Mouse (Mus musculus) hindbrain, embryonic 14.5 days (tissue): ENCODE results near the gene Ankle2. TPM values are rescaled to one million over a fixed set of nuclear protein-coding genes. Genes with fewer than 3 reads are reported as not detected.
A peak's percentile ranks its signal among the peaks of the same experiment; 100 is the strongest.

Source experiments
- ATAC-seq: fragments of 200-750 bp; cut with Nextera tagmentation; 2 replicates; pipeline ENCODE4 v1.8.0; 2017; ENCODE audit warnings: moderate number of reproducible peaks, mild to moderate bottlenecking, moderate TSS enrichment, moderate library complexity; ENCODE audit not compliant: low FRiP score
- DNase-seq: peaks from one replicate; pipeline ENCODE4 v3.0.0-alpha.2; 2015; ENCODE audit warnings: low spot score
- H3K27ac ChIP-seq: fragments of 300-500 bp; sonication (generic); 2 replicates; pipeline ENCODE4 v1.5.1; 2014; ENCODE audit warnings: mild to moderate bottlenecking, moderate library complexity
- H3K27me3 ChIP-seq: fragments of 300-500 bp; sonication (generic); 2 replicates; pipeline ENCODE4 v1.6.1; 2014; ENCODE audit warnings: mild to moderate bottlenecking, low read length, mixed read lengths; ENCODE audit not compliant: control insufficient read depth, insufficient read depth
- H3K36me3 ChIP-seq: fragments of 300-500 bp; sonication (generic); replicated peaks from 2 replicates; pipeline ENCODE4 v1.6.1; 2014; ENCODE audit not compliant: control insufficient read depth, insufficient read depth
- H3K4me1 ChIP-seq: fragments of 300-500 bp; sonication (generic); replicated peaks from 2 replicates; pipeline ENCODE4 v1.6.1; 2014; ENCODE audit warnings: antibody characterized with exemption, low read length, mixed read lengths; ENCODE audit not compliant: control insufficient read depth, insufficient read depth
- H3K4me2 ChIP-seq: fragments of 300-500 bp; sonication (generic); replicated peaks from 2 replicates; pipeline ENCODE4 v1.6.1; 2014; ENCODE audit warnings: mild to moderate bottlenecking, moderate library complexity
- H3K4me3 ChIP-seq: fragments of 300-500 bp; sonication (generic); replicated peaks from 2 replicates; pipeline ENCODE4 v1.5.1; 2014; ENCODE audit warnings: mild to moderate bottlenecking, low read length
- H3K9ac ChIP-seq: fragments of 300-500 bp; sonication (generic); 2 replicates; pipeline ENCODE4 v1.6.1; 2014
- H3K9me3 ChIP-seq: fragments of 300-500 bp; sonication (generic); 2 replicates; pipeline ENCODE4 v1.6.1; 2016; ENCODE audit warnings: low read length; ENCODE audit not compliant: control insufficient read depth
- WGBS: fragments of 180-500 bp; shearing (Covaris S2); extraction: QIAGEN DNeasy Blood & Tissue Kit; methylation state at CpG from one replicate; pipeline ENCODE4 v1.1.7; 2014; 5-methylcytosine and 5-hydroxymethylcytosine counted together
- polyA plus RNA-seq: library from polyadenylated mRNA; unstranded; fragments of >200 nt; fragmentation: Nextera tagmentation; extraction: Ambion mirVana; gene quantifications from 2 replicates; pipeline ENCODE4 v1.2.1, GENCODE M21; 2014

Gene Ankle2
- polyA plus RNA-seq, result 26.1 and 27.8 TPM in 2 replicates

DNA sequence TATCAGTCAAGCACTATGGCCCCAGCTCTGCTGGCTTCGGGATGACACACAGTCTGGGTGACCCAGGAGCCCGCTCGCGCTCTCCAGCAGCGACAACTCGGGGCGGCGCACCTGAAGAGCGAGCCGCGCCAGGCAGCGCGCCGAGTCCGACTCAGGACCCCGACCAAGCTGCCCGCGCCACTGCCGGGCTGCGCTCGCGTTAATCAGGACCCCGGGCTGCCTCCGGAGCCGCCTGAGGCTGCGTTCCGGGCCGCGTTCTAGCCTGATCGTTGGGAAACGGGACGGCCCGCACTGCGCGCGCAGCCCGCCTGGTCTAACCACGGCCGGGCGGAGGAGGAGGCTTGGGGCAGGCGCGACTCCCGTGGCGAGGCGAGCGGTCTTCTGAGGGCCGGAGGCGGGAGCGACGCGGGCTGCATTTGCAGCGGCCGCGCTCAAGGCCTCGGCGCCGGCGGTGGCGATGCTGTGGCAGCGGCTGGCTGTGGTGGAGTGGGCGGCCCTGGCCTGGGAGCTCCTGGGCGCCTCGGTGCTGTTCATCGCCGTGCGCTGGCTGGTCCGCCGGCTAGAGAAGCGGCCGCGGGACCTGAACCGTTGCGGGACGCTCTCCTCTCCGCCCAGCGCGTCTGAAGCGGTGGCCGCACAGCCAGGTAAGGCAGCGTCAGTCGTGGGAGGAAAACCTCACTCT is at the start of gene Ankle2:
Gene Ankle2 (plus strand): TSS at position 225 of the 682 bp plus-strand sequence.
- no peaks in the 10 kb centered on the region for H3K9me3 ChIP-seq
- H3K36me3 ChIP-seq, result peaks cover 35% of the 10 kb centered on the region
- peak; percentile 98 for ATAC-seq
- H3K27ac ChIP-seq, result peak within 1 kb of the TSS; percentile 91
- peak within 1 kb of the TSS; percentile 94 for H3K4me3 ChIP-seq
- peak within 1 kb of the TSS; percentile 57 for H3K4me2 ChIP-seq
- peak within 1 kb of the TSS; percentile 94 for H3K9ac ChIP-seq
- DNase-seq, result peak; percentile 92
- no peaks in the 10 kb centered on the region for H3K27me3 ChIP-seq
- WGBS, result under 1% methylated on average over 76 of the region's 81 CpGs
- H3K4me1 ChIP-seq, result peaks cover 18% of the 10 kb centered on the region

GRCm38 (mm10) chr5:110181716-110182115 is 49.1 kb upstream of the Ankle2 start:
- H3K27ac ChIP-seq, result no peak overlapping the region
- DNase-seq (no peak), ATAC-seq (no peak)
- H3K4me2 ChIP-seq, result no peak overlapping the region
- no peaks in the 10 kb centered on the region for H3K9me3 ChIP-seq
- WGBS, result 95% methylated on average over 5 of the region's 5 CpGs
- no peak overlapping the region for H3K9ac ChIP-seq
- peaks cover 50% of the 10 kb centered on the region for H3K36me3 ChIP-seq
- peaks cover 9% of the 10 kb centered on the region; the same call in 1 of the 2 replicates for H3K4me1 ChIP-seq
- no peak overlapping the region for H3K4me3 ChIP-seq
- H3K27me3 ChIP-seq, result no peaks in the 10 kb centered on the region

DNA sequence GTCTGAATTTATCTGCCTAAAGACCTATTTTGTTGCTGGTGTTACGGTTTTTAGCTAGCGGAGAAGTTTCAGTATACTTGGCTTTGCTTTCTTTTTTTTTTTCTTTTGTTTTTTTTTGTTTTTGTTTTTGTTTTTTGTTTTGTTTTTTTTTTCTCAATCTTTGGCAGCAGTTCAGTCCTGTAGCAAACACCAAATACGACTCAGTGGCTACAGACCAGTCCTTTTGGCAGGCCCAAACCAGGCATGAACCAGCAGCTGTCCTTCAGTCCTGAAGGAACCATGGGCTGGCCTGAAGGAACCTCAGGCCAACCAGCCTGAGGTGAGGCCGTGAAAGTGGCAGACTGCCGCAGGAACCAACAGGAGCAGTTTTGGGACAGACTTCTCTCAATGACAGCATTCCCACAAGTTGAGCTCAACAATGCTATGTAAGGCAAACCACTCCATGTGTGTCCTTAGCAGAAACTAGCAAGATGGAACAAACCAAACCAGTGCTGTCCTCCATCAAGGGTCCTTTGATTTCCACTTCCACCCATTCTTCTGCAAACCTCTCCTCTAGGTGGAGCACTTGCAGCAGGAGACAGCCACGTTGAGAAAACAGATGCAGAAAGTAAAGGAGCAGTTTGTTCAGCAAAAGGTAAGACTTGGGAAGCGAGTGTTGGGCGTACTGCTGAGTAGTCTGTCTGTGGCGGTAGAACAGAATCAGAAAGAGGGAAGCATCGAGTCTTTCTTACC is 27.5 kb upstream of the Ankle2 start:
- Histone ChIP-seq H3K9me3 (no peaks in the 10 kb centered on the region), H3K27ac (no peak overlapping the region), H3K4me2 (no peak overlapping the region), H3K9ac (no peak overlapping the region), H3K4me1 (no peaks in the 10 kb centered on the region), H3K36me3 (peaks cover 85% of the 10 kb centered on the region), H3K4me3 (no peak overlapping the region), H3K27me3 (no peaks in the 10 kb centered on the region)
- DNase-seq (no peak), ATAC-seq (no peak)
- 88% methylated on average over 10 of the region's 10 CpGs for WGBS

GRCm38 (mm10) chr5:110204777-110205176 is 26.0 kb upstream of the Ankle2 start:
- DNase-seq, result no peak
- no peaks in the 10 kb centered on the region for H3K9me3 ChIP-seq
- ATAC-seq, result no peak
- no peak overlapping the region for H3K27ac ChIP-seq
- peaks cover 97% of the 10 kb centered on the region for H3K36me3 ChIP-seq
- WGBS, result 84% methylated on average over 6 of the region's 6 CpGs
- H3K27me3 ChIP-seq, result no peaks in the 10 kb centered on the region
- no peak overlapping the region for H3K4me2 ChIP-seq
- H3K4me3 ChIP-seq, result no peak overlapping the region
- no peak overlapping the region for H3K9ac ChIP-seq
- H3K4me1 ChIP-seq, result no peaks in the 10 kb centered on the region

GRCm38 (mm10) chr5:110211312-110211711 is 19.5 kb upstream of the Ankle2 start:
- Histone ChIP-seq H3K27ac (no peak overlapping the region), H3K9ac (no peak overlapping the region), H3K36me3 (peaks cover 98% of the 10 kb centered on the region), H3K4me3 (no peak overlapping the region), H3K27me3 (no peaks in the 10 kb centered on the region), H3K4me1 (no peaks in the 10 kb centered on the region), H3K4me2 (no peak overlapping the region), H3K9me3 (no peaks in the 10 kb centered on the region)
- DNase-seq (no peak), ATAC-seq (no peak)
- 92% methylated on average over 2 of the region's 2 CpGs for WGBS

- Histone ChIP-seq H3K4me2 (no peak overlapping the region), H3K9ac (no peak overlapping the region), H3K27me3 (no peaks in the 10 kb centered on the region), H3K9me3 (no peaks in the 10 kb centered on the region), H3K27ac (no peak overlapping the region), H3K36me3 (peaks cover 99% of the 10 kb centered on the region), H3K4me3 (no peak overlapping the region), H3K4me1 (no peaks in the 10 kb centered on the region)
- WGBS, result 96% methylated on average over 3 of the region's 3 CpGs
- DNase-seq (no peak), ATAC-seq (no peak)
Measured at GRCm38 (mm10) chr5:110216780-110217179, 14.0 kb upstream of the Ankle2 start.

- Histone ChIP-seq H3K27me3 (no peaks in the 10 kb centered on the region), H3K4me1 (no peaks in the 10 kb centered on the region), H3K9ac (no peak overlapping the region), H3K4me3 (no peak overlapping the region), H3K9me3 (no peaks in the 10 kb centered on the region), H3K36me3 (peaks cover 95% of the 10 kb centered on the region), H3K27ac (no peak overlapping the region), H3K4me2 (no peak overlapping the region)
- DNase-seq, result no peak
- no peak for ATAC-seq
- whole genome bisulfite sequencing, result 95% methylated on average over 4 of the region's 4 CpGs
Measured at GRCm38 (mm10) chr5:110220331-110220730, 10.5 kb upstream of the Ankle2 start.

DNA sequence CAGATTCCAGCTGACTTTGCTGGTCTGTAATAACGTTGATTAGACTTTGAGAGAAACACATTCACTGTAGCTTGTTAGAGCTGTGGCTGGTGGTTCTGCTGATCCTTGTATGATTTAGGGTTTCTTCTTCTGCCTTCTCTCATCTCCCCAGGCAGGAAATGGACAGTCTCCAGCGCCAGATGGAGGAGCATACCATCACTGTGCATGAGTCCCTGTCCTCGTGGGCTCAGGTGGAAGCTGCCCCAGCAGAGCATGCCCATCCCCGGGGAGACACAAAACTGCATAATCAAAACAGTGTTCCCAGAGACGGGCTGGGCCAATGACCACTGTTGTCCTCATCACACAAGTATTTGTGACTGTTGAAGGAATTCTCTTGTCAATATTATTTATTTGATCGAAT is 8.0 kb upstream of the Ankle2 start:
- H3K4me3 ChIP-seq, result no peak overlapping the region
- H3K36me3 ChIP-seq, result peaks cover 93% of the 10 kb centered on the region
- WGBS, result 83% methylated on average over 6 of the region's 6 CpGs
- no peak for ATAC-seq
- H3K4me2 ChIP-seq, result no peak overlapping the region
- no peak overlapping the region for H3K9ac ChIP-seq
- H3K9me3 ChIP-seq, result no peaks in the 10 kb centered on the region
- H3K4me1 ChIP-seq, result no peaks in the 10 kb centered on the region
- no peaks in the 10 kb centered on the region for H3K27me3 ChIP-seq
- H3K27ac ChIP-seq, result no peak overlapping the region
- DNase-seq, result no peak

GRCm38 (mm10) chr5:110225056-110225455 is 5.7 kb upstream of the Ankle2 start:
- H3K4me2 ChIP-seq, result no peak overlapping the region
- H3K27me3 ChIP-seq, result no peaks in the 10 kb centered on the region
- peaks cover 71% of the 10 kb centered on the region for H3K36me3 ChIP-seq
- WGBS, result 97% methylated on average over 3 of the region's 3 CpGs
- ATAC-seq (no peak), DNase-seq (no peak)
- H3K4me3 ChIP-seq, result no peak overlapping the region
- H3K27ac ChIP-seq, result no peak overlapping the region
- H3K4me1 ChIP-seq, result peaks cover 2% of the 10 kb centered on the region
- H3K9me3 ChIP-seq, result no peaks in the 10 kb centered on the region
- no peak overlapping the region for H3K9ac ChIP-seq
